Mouse (Mus musculus): ENCODE measurements at regions not wholly inside any gene's neighbourhood (a gene's known extent, or its start where the extent isn't known, plus 50 kb on each side); places are given as distances from the start of the nearest gene placed in this dataset.
A peak's percentile ranks its signal among the peaks of the same experiment; 100 is the strongest.

DNA sequence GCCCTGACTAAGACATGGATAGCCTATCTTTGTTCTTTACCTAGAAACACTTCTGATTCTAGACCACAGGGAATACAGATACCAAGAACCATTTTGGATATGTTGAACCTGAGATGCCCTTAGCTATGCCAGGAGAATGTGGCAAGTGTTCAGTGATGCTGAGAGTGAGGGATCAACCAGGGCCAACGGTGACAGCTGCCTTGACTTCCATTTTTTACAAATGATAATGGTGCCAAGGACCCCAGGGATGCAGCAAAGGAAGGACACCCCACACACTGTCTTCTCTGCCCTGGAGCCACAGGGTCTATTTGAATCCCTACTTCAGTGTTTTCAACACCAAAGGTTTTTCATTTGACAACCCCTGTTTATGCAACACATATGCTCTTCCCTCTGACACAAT is 174.4 kb downstream of the Gsdmc2 start:
- no peak for DNase-seq

DNA sequence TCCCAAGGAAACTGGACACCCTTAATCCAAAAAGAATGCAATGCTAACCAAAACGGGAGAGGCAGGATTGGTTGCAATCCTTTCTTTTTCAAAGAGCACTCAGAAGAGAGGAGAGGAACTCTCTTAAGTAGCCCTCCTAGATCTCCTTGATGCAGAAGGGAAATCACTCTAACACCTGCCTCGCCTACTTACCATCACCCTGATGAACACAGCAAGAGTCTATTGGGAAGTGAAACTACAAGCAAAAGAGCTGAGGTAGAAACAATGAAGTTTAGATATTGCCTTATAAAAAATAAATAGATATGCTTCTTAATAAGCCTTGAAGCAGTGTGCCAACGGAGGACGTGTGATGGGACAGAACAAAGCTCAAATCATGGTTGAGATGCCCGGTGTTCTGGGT is 177.4 kb downstream of the Gsdmc2 start:
- no peak for DNase-seq

- no peak for DNase-seq
These were observed 179.5 kb downstream of the Gsdmc2 start for GRCm38 (mm10) chr15:63665517-63665916.

- no peak for DNase-seq
These were observed 180.1 kb downstream of the Gsdmc2 start for GRCm38 (mm10) chr15:63664877-63665276.

DNA sequence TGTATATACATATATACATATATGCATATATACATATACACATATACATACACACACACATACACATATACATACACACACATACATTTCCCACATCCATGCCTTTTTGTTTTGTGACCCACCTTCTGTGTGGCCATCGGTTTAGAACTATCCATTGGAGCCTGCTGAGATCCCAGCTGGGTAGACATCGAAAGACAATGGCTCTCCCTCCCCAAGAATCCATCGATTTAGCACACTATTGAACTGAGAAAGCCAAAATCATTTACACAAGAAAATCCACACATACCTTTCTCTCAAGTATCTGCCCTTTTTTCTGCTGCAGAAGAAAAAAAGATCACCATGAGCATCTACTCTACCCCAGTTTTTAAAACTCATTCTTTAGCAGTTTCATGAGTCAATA is 182.8 kb downstream of the Gsdmc2 start:
- no peak for DNase-seq

- DNase-seq: no peak
These were observed 186.9 kb downstream of the Gsdmc2 start for GRCm38 (mm10) chr15:63658031-63658521.

DNA sequence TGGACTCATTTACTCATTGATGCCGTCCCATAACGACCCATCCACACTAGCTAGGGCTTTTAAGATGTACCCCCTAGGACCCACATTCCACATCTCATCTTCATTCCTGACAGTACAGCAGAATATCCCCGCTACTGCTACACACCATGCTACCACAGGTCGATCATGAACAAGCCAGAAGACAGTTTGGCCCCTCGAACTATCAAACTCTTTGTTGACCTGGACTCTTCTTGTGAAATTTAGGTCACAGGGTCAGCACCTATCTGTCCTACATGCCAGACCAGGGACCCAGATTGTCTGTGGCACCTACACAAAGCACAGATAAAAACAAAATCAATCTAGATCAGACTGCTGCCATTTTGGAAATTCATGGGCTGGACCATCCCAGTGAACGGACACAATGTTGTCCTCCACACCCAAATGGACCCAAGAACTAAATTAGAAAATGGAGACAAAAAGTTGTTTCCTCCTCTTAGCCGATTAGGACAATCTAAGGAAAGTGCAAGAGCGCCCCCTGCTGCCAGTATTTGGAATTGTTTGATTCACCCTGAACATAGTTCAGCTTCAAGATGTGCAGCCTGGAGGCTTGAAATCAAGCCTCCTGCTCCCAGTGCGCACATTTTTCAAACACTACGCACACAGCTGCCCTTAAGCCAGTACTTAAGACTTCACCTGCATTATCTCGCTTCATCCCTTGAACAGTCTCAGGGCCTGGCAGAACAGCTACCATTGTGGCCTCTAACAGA is 192.6 kb downstream of the Gsdmc2 start:
- DNase-seq: peak; percentile 88

- no peak for DNase-seq
These were observed 193.9 kb downstream of the Gsdmc2 start for GRCm38 (mm10) chr15:63651120-63651519.

- no peak for DNase-seq
These were observed 196.6 kb downstream of the Gsdmc2 start for GRCm38 (mm10) chr15:63648142-63648989.

DNA sequence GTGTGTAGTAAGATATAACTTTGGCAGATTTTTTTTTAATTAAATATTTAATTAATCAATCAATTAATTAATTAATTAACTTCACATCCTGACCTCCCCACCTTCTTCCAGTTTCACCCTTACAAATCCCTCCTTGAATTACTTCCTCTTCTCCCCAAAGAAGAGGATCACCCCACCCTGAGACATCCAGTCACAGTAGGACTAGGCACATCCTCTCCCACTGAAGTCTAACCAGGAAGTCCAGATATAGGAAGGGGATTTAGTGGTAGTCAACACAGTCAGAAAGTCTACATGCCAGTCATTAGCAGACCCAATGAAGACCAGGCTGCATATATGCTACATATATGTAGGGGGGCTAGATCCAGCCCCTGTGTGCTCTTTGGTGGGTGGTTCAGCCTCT is 220.2 kb downstream of the Gsdmc2 start:
- no peak for DNase-seq

DNA sequence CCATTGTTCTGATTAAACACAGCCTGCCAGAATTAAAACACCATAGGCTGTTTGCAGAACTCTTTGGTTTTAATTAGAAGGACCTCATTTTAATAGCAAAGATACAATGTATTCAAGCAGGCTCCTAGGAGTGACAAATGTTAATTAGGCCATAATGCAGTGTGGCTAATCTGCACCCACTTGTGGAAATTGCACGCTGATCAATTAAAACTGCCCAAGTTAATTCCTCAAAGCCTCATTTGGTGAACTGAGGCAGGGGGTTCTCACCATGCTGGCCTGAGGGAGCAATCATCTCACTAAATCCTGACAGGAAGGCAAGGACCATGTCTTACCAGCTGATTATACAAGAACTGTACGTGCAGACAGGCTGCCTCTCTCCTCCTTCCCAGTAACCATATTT is 220.7 kb downstream of the Gsdmc2 start:
- DNase-seq: no peak

GRCm38 (mm10) chr15:63616506-63617208 is 228.3 kb downstream of the Gsdmc2 start:
- no peak for DNase-seq

DNA sequence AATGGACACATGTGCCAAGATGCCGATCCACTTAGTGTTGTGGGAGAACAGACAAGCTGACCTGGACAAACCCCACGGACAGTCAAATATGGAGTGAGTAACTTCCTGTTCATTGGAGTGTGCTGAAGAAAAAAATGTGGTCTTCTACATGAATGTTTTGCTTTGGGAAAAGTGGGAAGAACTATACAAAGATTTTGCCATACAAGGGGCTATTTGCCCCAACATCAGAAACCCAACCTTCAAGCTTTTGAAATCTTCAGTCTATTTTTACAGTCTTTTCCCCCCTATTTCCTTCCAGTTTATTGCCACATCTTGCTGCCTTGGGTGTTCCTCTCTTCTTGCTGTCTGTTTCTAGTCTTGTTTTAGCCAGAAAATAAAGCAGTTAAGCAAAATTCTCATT is 230.8 kb downstream of the Gsdmc2 start:
- DNase-seq: no peak

DNA sequence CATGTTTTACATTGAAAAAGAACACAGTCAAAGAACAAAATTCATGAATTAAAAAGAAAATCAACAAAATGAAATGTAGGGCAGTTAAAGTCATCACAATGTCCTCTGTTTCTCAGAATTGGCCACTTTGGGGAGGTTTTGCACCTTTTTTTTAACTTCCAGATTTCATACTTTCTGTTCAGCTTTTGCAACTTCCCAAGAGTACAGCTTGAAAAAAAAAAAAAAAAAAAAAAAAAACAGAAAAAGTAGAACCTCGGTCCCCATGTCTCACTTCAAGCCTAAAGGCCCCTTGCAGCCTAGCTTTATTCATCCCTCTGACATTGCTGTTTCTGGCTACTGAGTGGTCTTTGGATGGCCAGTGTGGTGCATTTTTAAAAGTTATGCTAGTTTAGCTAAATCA is 231.9 kb downstream of the Gsdmc2 start:
- DNase-seq: no peak

DNA sequence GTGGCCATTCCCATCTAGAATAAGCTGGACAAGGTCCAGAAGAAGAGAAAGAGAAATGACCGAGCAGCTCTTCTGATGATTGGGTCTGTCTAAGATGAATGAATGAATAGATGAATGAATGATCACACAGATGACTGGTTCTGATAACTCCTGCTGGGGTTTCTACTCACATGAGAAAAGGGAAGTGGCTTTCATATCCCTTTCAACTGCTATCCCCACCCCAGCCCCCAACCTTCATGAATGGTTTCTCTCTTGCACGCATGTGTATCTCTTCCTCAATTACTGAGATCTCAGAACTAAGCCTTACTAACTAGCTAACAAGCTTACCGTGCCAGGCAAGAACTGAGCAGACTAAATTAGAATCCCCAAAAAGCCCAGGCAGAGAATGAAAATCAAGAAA is 233.8 kb downstream of the Gsdmc2 start:
- DNase-seq: no peak

GRCm38 (mm10) chr15:63603100-63603714 is 241.8 kb downstream of the Gsdmc2 start:
- no peak for DNase-seq

GRCm38 (mm10) chr15:63601543-63601942 is 243.4 kb downstream of the Gsdmc2 start:
- DNase-seq: peak; percentile 60

DNA sequence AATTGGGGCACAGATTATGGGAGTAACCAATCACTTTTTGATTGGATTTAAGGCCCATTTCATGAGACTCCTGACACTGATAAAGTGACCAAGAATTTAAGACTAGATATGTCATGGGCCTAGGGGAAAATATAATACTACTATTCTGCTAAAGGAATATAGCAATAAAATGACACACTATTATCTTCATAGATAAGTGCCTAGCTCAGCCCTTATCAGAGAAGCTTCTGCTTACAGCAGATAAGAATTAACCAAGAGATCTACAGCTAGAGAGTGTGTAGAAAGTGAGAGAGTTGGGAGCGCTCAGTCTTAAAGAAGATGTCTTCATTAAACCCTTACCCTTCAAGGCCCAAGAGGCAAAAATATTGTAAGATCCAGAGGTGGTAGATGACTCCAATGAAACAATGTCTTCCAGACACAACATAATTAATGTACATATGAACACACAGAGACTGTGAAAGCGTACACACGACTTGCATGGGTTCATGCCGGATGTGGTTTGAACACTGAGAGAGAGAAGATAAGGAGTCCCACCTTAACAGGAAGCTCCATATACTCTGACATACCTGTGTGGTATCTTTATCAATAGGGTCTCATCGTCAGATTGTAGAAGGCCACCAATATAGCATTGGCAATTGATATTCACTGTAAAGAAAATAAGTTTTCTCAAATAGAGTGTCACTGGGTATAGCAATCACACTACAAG is 252.1 kb downstream of the Gsdmc2 start:
- no peak for DNase-seq

- DNase-seq: no peak
These were observed 285.7 kb downstream of the Gsdmc2 start for GRCm38 (mm10) chr15:63559293-63559692.

DNA sequence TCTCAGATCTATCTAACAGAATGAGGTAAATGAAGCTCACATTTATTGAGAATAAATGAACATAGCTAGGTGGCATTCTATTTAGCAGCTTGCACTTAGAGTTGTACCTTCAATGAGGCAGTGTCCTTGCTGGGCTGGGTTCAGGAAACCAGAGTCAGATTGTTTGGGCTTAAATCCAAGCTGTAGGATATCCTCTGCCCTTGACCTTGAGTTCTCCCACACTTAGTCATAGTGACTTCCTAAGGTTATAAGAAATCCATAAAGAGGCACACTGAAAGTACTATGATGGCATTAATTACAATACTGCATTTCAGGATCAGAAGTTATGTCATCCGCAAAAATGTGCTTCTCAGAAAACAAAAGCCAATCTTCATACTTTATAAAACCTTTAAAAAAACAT is 286.3 kb downstream of the Gsdmc2 start:
- no peak for DNase-seq

DNA sequence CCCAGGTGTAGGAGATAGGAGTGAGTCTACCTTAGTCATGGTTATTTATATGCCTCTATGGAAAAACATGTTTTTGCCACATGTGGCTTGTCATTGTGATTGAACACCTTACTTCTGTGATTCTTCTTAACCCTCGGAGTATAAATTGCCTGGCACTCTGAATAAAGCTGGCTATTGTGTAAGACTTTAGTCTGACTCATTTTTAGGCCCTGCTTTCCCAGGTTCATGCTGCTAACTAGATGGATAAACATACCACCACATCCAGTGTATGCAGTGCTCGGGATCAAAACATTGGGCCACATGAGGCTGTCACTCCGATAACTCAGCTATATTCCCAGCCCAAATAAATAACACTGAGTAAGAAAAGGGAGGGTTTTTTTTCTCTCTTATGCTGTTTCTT is 287.2 kb downstream of the Gsdmc2 start:
- no peak for DNase-seq

DNA sequence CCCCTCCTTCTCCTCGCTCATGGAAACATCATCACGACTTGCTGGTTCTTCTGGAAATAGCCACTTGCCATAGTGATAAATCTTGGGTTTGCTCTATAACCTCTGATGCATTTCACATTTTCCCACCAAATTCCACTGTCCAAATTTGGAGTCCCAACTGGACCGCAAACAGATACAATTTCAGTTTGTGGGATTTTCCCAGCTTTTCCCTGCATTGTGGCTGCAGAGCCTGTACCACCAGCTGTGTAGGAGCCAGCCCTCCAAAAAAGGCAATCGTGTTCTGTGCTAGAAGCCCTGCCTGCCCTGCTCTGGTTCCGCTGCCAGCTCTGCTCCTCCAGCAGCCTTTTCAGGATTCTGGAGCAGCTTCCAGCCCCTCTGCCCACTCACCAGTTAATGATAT is 291.4 kb downstream of the Gsdmc2 start:
- peak; percentile 27 for DNase-seq

Data from kidney, postnatal 10 days (tissue).